Mouse (Mus musculus) fibroblast of lung, adult 2 months (primary cell): ENCODE data around the gene Slc35d2.
A peak's percentile ranks its signal among the peaks of the same experiment; 100 is the strongest.
"Not testable (repeated sequence)": the region's sequence is repeated elsewhere in the genome, so short reads cannot be mapped to it uniquely, and the experiment has no call there.

Experiments
- DNase-seq: peaks from one replicate; pipeline ENCODE4 v3.0.0-alpha.2; 2011; ENCODE audit warnings: low read depth

The Slc35d2 gene

DNA sequence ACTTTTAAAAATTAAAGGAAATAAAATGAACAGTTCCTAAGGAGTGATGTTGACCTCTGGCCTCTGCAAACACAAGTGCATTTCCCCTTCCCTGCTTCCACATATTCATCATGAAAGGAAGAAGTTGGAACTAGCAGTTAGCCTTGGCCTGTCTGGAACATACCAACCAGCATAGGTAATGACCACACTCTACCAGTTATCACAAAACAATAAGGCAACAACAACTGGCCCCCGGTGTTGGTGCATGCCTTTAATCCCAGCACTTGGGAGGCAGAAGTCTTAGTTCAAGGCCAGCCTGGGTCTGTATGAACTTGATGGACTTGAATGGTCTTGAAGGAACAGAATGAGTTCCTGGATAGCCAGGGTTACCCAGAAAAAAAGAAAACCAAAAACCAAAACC lies 18.7 kb downstream of the Slc35d2 start:
- DNase-seq: no peak

DNA sequence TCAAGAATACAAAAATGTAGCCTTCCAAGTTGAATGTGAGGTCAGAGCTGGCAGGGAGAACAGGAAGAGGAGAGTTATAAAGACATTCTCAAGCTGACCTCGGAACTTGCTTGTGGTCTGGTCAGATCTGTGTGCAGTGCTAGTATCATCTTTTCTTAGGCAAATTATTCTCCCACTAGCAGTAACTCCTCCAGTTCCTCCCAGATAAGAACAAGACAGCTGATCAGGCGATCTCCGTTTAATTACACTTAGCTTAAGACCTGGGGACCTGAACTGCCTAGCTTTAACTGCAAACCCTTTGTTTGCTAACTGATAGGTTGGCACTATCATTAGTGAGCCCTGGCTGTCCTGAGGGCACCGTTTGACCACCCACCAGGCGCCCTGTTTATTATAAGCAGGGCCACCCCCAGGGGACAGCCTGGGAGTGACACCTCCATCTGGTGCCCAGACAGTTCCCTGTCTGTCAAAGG lies 20.8 kb downstream of the Slc35d2 start:
- no peak for DNase-seq

DNA sequence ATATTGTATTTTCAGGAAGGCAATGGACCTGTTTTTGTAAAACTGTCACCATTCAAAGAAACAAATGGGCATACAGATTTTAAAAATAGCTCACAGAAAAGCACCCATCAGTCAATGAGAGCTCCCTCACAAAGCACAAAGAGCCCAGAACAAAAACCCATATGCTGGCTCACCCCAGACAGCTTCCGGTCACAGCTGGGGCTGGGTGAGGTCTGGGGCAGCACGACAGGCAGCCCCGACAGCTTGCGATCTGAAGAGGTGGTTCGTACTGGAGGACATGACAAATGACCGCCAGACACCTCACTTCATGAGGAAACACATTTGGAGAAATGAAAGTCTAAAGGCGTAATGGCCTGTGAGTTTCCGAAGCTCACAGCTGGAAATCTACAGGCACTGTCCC lies 21.6 kb downstream of the Slc35d2 start:
- DNase-seq: no peak

DNA sequence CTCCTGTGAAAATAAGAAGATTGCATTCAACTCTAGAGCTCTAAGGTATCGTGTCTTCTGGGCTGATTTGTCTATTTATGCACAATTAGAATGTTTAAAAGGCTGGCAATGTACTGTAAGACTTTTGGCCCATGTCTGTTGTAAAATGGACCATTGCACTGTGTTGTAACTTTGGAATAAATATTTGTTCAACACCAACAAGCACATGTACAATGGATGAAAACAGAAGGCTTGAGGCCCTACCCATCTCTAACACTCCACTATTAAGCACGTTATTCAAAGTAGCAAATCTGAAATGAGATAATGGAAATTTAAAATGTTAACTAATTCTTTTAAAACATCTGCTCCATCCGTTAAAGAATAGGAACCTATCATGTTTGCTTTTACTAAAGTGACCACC lies 22.1 kb downstream of the Slc35d2 start:
- no peak for DNase-seq

DNA sequence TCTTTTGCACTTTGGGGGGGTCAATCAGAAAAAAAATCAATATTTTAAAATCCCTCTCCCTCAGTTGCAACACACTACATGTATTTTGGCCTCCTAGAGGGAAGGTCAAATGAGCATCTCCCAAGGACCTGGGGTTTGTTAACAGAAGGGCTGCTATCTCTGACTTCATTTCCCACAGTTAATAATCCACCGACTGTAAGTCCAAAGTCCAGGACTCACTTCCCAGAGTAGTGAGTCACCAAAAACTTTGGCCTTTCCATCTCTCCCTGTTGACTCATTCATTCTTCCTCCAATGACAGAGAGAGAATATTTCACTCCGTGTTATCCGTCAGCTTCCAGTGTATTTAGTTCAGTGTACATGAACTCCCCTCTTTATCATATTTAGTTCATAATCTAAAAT lies 23.5 kb downstream of the Slc35d2 start:
- peak; percentile 58 for DNase-seq

DNA sequence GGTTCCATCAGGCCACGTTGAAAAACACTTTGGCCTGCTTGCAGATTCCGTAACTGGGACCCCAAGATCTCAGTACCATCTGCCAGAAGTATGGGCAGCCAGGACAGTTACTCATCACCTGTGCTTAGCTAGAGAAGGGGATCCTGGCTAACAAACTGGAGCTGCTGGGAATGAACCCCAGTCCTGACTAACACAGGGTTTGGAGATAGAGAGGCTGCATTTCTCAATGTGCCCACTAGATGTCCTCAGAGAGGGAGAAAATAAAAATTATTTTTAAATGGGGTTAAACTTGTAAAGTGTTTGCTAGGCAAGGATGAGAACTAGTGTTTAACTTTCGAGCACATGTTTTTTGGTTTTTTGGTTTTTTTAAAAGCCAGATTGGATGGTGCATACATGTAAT lies 29.0 kb downstream of the Slc35d2 start:
- DNase-seq: peak; percentile 28

DNA sequence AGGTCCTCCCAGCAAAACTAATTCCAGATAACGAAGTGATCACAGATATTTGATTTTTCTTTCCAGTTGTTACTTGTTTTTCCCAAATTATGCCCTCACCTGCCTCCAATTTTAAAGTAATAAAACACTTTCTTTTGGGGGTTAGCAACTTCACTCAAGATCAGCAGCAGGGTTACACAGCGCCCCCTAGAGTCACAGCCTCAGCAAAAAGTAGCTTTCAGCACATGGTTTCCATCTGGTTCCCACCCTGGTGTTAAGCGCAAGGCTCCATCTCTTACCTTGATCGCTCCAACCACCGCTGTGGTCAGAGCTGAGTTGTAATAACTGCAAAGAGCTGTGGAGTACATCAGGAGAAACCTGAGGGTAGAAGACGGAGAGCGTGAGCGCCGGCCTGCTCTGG lies 30.2 kb downstream of the Slc35d2 start:
- no peak for DNase-seq

DNA sequence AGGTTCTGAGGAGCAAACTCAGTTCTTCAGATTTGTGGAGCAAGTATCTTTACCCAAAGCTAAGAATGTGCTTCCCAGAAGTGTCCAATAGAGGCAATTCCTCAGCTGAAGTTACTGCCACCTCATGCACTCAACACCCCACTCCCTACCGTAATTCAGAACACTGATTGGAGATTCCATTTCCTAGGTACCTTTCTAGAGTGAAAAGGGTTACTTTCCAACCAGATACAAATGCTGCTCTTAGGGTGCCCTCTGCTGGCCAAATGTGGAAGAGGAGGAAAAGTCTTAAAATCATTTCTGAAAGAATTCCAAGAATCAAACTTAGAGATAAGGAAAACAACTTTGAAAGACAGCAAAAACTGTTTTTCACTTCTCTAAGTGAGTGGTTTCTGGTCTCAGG lies 35.8 kb downstream of the Slc35d2 start:
- DNase-seq: peak; percentile 45

DNA sequence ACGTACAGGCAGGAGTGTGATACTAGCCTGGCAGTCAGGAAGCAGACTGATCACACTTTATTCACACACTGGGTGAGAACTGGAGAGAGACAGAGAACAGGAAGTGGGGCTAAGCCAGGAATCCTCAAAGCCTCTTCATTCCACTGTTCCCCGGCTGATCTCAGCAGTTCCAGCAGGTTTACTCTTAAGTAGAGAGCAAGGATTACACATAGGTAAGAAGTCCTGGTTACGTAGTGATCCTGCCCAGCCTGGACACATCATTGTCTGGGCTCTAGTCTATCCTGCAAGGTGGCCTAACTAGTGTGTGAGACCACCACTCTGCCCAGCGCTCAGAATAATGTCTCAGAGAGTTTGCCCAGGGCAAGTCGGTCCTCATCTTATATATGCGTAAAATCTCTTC lies 36.4 kb downstream of the Slc35d2 start:
- no peak for DNase-seq

DNA sequence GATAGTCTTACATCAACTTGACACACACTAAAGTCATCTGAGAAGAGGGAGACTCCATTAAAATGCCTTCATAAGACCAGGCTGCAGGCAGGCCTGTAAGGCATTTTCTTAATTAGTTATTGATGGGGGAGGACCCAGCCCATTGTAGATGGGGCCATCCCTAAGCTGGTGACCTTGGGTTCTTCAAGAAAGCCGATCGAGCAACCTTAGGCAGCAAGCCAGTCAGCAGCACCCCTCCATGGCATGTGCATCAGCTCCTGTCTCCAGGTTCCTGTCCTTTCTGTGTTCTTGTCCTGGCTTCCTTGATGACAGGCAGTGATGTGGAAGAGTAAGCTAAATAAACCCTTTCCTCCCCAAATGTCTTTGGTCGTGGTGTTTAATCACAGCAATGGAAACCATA lies 37.0 kb downstream of the Slc35d2 start:
- DNase-seq: no peak

DNA sequence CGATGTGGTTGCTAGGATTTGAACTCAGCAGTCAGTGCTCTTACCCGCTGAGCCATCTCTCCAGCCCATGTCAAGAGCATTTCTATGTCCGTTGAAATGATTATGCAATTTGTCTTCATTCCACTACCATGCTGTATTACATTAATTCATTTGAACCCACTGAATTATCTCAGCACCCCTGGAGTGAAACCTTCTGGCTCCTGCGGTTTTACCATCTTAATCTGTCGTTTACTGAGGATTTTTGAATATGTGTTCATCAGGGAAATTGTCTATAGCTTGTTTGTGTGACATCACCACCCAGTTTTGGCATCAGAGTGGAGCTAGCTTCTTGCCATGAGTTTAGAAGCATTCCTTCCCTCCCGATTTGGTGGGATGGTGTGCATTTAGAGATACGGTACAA lies 38.2 kb downstream of the Slc35d2 start:
- DNase-seq: no peak

DNA sequence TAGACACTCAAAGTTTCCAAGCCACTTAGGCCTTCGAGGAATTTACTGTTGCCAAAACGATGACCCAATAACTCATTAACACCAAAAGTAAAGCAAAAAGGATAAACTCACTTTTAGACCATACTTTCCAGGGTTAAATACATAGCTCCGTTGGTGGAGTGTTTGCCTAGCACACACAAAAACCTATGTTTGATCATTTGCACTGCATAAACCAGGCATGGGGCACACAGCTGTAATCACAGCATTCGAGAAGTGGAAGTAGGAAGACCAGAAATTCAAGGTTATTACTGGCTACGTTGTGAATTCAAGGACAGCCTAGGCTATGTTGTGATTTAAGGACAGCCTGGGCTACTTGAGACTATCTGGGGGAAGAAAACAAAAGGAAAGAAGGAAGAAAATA lies 38.9 kb downstream of the Slc35d2 start:
- DNase-seq: no peak

DNA sequence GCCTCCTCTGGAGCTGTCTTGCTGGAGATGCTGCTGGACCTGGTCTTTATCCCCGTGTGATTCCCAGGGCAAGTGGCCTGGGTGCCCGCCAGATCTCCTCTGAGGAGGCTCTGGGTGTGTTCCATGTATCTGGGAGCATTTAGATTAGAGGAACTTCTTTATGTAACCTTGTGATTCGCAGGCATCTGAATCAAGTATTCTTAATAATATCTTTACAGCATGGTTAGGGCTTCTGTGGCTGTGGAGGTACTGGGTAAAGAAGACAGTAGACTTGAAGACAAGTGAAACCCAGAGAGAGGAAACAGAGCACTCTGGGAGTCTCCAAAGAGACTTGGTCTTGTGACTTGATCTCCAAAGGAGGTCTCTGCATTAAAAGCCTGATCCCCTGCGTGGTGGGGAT lies 40.0 kb downstream of the Slc35d2 start, which contains the start of gene Hsd17b3:
Hsd17b3 (minus strand) TSS at position 101 of the 400 bp plus-strand sequence.
- no peak for DNase-seq

DNA sequence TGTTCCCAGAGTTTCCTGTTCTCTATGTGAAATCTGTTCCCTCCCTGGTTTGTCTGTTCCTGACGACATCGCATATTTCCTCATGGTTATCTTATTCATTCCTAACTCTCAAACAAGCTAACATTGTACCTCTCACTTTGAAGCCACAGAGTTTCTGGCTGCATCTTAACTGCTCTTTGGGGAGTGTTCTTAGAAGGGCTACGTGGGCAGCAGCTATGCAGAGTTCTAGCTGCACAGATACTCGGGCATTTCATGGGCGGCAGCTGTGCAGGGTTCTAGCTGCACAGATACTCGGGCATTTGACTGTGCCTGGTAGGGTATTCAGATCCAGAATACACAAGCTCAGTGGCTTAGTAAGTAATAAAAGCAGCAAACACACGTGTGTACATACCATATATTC lies 41.1 kb downstream of the Slc35d2 start:
- DNase-seq: no peak

DNA sequence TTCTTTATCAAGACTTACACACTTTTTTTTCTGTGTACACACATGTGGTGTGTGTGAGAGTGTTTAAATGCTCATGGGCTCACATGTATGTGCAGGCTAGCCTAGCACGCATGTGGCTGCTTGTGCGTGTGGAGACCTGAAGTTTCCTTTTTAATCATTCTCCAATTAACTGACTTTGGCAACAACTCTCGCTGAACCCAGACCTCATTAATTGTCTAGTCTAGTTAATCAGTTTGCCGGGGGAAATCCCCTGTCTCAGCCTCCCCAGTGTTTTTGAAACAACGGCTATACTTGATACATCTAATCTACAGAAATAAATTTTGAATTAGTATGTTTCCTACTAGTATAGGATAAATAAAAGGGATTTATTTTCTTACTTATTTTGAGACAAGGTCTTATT lies 43.1 kb downstream of the Slc35d2 start:
- no peak for DNase-seq

DNA sequence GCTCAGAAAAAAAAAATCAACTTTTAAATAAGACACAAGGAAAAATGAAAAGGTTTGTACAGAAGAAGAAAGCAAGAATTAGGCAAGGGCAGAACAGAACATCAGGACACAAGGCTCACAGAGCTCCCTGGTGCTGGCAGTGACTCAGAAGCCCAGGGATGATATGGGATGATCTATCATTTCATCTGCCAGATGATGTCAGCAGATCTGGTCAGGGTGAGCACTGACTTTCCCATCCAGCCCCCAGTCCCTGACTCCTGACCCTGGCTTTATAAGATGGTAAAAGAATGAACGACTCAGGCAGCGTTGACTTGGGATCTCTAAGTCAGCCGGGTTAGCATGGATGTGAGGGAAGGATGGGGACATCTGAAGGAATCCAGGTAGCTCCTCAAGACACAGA lies 45.8 kb downstream of the Slc35d2 start:
- no peak for DNase-seq

DNA sequence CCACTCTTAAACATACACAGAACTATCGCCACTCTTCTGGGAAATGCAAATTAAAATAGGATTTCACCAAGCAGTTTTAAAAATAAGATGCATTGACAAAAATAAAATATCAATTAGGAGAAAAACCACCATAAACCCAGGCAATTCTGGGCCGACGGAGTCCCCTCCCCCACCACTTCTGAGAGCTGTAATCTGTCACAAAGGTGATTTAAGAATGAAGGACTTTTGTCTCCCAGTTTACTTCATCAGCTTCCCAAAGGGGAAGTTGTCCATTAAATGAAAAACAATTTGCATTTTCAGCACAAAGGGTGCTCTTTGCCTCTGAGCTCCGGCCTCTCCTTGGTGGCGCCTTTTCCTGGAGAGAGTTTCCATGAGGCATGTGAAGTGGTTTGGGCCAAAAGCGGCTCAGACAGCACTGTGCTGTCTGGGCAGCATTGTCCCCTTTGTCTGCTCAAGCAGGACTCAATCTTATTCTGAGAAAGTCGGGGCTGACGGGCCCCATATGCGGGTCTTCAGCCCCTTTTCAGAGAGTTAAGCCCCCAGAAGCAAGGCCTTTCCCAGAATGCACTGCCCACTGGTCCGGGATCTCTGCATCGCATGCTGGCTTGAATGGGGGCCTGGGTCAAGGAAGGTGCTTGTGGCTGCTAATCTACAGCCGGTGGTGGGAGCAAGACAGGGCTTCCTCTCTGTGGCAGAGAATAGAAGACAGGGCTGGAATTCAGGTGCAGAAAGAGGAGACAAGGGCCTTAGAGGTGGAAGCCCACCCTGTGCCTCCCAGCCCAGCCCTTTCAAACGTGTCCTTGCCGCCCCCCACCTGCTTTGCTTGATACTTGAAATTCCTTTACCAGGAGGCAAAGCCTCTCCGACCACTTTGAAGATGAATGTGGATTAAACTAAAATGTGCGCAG lies 47.9 kb downstream of the Slc35d2 start:
- no peak for DNase-seq

DNA sequence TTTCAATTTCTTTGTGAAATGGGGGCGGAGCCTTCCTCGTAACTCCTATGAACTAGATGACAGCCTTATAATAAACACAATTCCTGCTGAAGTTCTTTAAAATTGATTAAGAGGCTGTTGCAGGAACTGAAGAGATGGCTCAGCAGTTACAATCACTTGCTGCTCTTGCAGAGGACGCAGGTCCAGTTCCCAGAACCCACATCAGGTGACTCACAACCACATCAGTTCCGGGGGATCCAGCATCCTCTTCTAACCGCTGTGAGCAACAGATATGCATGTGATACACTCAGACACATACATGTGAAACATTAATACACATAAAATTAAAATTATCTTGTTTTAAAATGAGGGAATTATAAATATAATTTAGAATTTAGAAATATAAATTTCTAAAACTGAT lies 51.6 kb downstream of the Slc35d2 start:
- no peak for DNase-seq

DNA sequence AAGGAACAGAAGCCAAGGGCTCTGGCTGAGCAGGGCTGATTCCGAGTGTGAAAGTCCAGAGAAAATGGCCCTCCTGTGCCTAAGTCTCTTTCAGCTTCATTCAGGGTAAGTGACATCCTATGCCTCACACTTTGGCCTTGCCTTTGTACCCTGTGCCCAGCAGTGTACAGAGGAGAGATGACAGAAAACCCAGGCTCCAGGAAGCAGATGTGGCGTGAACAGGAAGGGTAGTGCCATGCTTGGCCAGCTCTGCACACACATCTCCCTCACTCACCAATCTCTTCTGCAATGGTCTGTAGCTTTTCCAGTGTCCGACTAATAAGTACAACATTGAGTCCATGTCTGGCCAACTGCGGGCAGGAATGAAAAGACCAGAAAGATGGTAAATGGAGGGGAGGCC lies 53.1 kb downstream of the Slc35d2 start:
- no peak for DNase-seq

DNA sequence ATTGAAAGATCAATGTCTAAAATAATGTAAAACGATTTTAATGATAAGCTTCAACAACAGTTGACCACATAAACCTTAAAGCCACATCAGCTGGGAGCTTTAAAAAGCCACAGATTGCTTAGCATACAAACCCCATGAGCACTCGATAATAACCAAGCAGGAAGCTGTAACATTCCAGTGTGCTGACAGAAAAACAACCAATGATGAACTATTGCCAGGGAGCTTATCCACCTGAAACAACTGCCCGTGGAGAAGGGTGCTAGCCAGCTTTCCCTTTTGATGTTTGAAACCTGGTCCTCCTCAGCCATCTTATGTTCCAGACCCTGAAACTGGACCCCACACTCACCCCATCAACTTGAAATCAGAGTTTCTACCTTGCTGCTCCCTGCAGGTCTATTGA lies 62.5 kb downstream of the Slc35d2 start:
- no peak for DNase-seq

DNA sequence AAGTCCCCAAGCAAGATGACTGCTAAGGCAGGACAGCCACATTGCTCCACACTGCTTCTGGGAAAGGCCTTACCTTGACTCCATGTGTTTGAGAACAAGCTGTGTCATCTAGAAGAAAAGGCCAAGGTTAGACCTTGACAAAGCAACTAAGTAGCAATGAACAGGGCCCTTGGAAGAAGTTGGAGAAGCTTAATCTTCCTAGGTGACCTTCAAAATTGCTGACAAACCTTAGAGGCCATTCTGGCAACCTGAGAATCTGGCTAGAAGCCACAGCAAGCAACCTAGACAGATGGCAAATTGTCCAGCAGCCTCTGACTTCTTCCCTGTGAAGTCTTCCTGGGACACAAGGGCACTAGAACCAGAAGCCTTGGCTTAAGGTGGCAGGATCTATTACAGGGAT lies 64.9 kb downstream of the Slc35d2 start:
- DNase-seq: no peak

DNA sequence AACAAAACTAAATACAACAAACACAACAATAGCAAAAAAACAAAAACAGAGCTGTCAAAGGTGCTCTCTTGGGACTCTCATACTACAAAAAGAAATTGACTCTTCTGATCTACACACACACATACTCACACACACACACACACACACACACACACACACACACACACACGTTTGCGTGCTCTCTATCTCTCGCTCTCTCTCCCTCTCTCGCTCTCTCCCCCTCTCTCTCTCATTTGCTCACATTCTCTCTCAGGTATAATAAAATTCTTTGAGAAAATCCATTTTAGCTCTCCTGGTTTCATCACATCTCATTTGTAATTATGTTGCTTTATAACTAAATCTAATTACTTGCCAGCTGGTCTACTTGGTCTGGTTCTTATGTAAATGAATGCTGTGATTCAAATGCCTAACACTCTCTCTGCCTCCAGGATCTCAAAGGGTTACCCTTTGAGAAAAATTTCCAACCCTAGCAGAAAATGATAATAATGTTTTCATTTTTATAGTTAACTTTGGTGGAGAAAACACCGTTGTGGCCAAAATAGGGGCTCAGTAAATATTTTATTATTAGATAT lies 68.1 kb downstream of the Slc35d2 start:
- no peak for DNase-seq

DNA sequence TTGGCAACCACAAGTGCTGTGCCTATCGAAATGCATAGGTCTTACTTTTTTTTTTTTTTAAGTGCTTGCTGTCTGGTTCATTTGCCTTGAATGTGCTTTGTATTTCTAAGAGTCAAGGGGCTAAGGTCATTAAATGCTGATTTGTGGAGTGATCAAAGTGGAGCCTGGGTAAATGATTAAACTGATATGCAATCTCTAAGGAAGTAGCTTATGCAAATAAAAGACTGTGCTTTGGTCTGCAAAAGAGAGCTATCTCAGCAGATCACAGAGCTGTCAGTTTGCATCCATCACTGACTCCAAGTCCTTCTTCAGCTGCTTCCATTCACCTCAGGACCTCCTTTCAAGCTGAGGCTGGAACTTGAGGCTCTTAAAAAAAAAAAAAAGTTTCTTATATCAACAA lies 75.2 kb downstream of the Slc35d2 start:
- DNase-seq: no peak

DNA sequence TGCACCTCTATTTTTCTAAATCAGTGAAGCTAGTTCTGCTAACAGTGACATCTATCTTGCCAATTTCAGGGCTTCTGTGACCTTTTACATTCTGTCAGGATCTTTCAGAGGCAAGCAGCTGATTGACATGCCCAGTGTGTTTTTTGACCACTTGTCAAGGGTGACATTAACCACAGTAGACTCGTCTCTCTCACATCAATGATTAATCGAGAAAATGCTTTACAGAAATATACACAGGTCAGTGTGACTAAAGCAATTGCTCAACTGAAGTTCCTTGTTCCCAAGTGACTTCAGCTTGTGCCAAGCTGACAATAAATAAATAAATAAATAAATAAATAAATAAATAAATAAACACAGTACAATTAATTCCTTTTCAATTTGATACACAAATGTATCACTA lies 76.9 kb downstream of the Slc35d2 start:
- not testable (repeated sequence) for DNase-seq
